Mouse (Mus musculus): ENCODE data around the gene Ccser2.
"Not testable (repeated sequence)": the region's sequence is repeated elsewhere in the genome, so short reads cannot be mapped to it uniquely, and the experiment has no call there.

The Ccser2 gene

GRCm38 (mm10) chr14:36968628-36969147 lies at the start of gene Ccser2:
Gene Ccser2 (minus strand): TSS chr14:36968777.
- peak; percentile 99 for DNase-seq

- DNase-seq, result peak; percentile 35
Measured at GRCm38 (mm10) chr14:37015894-37016293, 47.3 kb upstream of the Ccser2 start.

GRCm38 (mm10) chr14:37013644-37014043 lies 45.1 kb upstream of the Ccser2 start:
- DNase-seq, result no peak

GRCm38 (mm10) chr14:37009686-37010085 lies 41.1 kb upstream of the Ccser2 start:
- DNase-seq, result no peak

GRCm38 (mm10) chr14:37006489-37006888 lies 37.9 kb upstream of the Ccser2 start:
- no peak for DNase-seq

GRCm38 (mm10) chr14:37005865-37006264 lies 37.3 kb upstream of the Ccser2 start:
- no peak for DNase-seq

GRCm38 (mm10) chr14:37003431-37004095 lies 35.0 kb upstream of the Ccser2 start:
- DNase-seq, result no peak

GRCm38 (mm10) chr14:37002852-37003251 lies 34.3 kb upstream of the Ccser2 start:
- no peak for DNase-seq

GRCm38 (mm10) chr14:37000780-37001179 lies 32.2 kb upstream of the Ccser2 start:
- not testable (repeated sequence) for DNase-seq

GRCm38 (mm10) chr14:36989784-36990183 lies 21.2 kb upstream of the Ccser2 start:
- DNase-seq, result peak; percentile 77

- peak; percentile 10 for DNase-seq
Measured at GRCm38 (mm10) chr14:36985693-36986092, 17.1 kb upstream of the Ccser2 start.

- DNase-seq, result no peak
Measured at GRCm38 (mm10) chr14:36975019-36975418, 6.4 kb upstream of the Ccser2 start.

GRCm38 (mm10) chr14:36971211-36971610 lies 2.6 kb upstream of the Ccser2 start:
- DNase-seq, result peak; percentile 21

- DNase-seq, result peak; percentile 12
Measured at GRCm38 (mm10) chr14:36969861-36970420, 1.4 kb upstream of the Ccser2 start.

- peak; percentile 65 for DNase-seq
Measured at GRCm38 (mm10) chr14:36968076-36968627, 425 bp downstream of the Ccser2 start.

- no peak for DNase-seq
Measured at GRCm38 (mm10) chr14:36965421-36965820, 3.2 kb downstream of the Ccser2 start.

- DNase-seq, result no peak
Measured at GRCm38 (mm10) chr14:36962477-36962876, 6.1 kb downstream of the Ccser2 start.

- no peak for DNase-seq
Measured at GRCm38 (mm10) chr14:36957719-36958118, 10.9 kb downstream of the Ccser2 start.

- peak; percentile 15 for DNase-seq
Measured at GRCm38 (mm10) chr14:36957261-36957660, 11.3 kb downstream of the Ccser2 start.

- DNase-seq, result no peak
Measured at GRCm38 (mm10) chr14:36956717-36957116, 11.9 kb downstream of the Ccser2 start.

- no peak for DNase-seq
Measured at GRCm38 (mm10) chr14:36952687-36953426, 15.7 kb downstream of the Ccser2 start.

- peak; percentile 47 for DNase-seq
Measured at GRCm38 (mm10) chr14:36952142-36952541, 16.4 kb downstream of the Ccser2 start.

GRCm38 (mm10) chr14:36942716-36943115 lies 25.9 kb downstream of the Ccser2 start:
- peak; percentile 5 for DNase-seq

Data from kidney, postnatal 14 days (tissue).